Mouse (Mus musculus): ENCODE results near the gene Fgb. TPM values are rescaled to one million over a fixed set of nuclear protein-coding genes. Genes with fewer than 3 reads are reported as not detected.
A peak's percentile ranks its signal among the peaks of the same experiment; 100 is the strongest.

Fgb gene
- not detected in 2 replicates for polyA plus RNA-seq (2012; ENCODE audit: insufficient read depth, insufficient read length, missing spikeins)

DNA sequence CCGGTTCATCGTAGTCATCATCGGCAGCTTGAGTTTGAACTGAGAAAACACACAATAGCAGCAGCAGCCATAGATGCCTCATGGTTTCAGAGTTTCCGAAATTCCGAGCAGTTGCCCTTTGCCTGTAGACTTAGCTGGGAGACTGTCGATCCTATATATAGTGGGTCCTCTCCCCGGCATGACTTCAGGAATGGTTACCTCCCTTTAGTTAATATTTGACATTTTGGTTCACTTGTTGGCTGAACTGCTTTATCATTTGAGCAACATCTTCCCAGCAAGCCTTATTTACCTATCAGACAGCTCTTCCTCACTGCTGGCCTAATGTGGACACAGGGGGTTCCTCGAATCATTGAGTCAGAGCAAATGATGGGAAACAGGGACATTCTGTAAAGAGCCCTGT lies at the start of gene Fgb:
Fgb (minus strand) TSS at position 184 of the 400 bp plus-strand sequence.
- no peak for TF ChIP-seq POLR2A (IDR thresholded peaks at IDR 0.05; ENCODE audit: borderline replicate concordance, low read depth, low read length)
- no peak for TF ChIP-seq CTCF (IDR thresholded peaks at IDR 0.05; ENCODE audit: low read depth, low read length)
- Histone ChIP-seq H3K4me3 (ENCODE audit: insufficient read depth, low read length) (no peak within 1 kb of the TSS), H3K4me1 (ENCODE audit: control insufficient read depth, insufficient read depth, low read length) (peaks cover 2% of the 10 kb centered on the region; the same call in 1 of the 2 replicates), H3K27ac (ENCODE audit: insufficient read depth, low read depth, low read length) (no peak within 1 kb of the TSS)

DNA sequence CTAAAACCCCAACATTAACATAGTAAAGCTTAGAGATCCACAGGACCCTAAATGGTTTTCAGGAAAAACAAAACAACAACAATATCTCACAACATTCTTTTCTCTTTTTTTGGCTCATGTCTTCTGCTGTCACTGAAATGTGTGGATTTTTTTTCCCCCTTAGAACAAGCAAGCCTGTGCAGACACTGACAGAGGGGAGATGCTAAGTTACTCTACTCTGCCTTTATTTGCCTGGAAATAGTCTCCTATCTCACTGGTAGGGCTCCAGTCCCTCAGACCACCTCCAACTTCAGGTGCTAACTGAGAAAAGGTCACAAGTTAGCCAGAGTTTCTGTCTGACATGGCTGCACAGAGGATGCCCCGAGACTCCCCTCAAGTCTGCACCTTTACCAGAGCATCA lies 49.5 kb upstream of the Fgb start:
- Histone ChIP-seq H3K4me3 (ENCODE audit: insufficient read depth, low read length) (no peak overlapping the region), H3K4me1 (ENCODE audit: control insufficient read depth, insufficient read depth, low read length) (no peaks in the 10 kb centered on the region), H3K27ac (ENCODE audit: insufficient read depth, low read depth, low read length) (no peak overlapping the region)
- TF ChIP-seq POLR2A (IDR thresholded peaks at IDR 0.05; ENCODE audit: borderline replicate concordance, low read depth, low read length), result no peak

DNA sequence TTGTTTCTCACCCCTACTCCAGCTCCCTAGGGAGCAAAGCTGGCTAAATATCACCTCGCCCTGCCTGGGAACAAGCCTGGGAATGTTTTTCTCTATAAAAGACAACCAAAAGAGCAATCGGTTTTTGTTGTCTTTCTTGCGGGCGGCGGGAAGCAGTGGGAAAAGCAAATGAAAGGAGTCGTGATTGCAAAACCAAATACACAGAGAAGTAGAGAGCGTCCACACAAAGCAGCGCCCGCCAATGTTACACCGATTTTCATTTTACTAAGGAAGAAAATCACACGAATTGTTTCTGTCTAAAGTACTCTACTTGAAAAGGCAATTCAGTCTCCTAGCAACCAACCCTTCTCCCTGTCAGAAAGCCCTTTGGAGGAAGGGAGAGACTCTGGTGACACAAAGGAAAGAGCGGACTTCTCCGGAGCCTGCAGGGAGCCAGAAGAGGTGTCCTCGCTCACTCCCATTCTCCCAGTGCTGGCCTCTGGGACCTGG lies 48.9 kb upstream of the Fgb start:
- no peak for TF ChIP-seq POLR2A (IDR thresholded peaks at IDR 0.05; ENCODE audit: borderline replicate concordance, low read depth, low read length)
- no peak for TF ChIP-seq CTCF (IDR thresholded peaks at IDR 0.05; ENCODE audit: low read depth, low read length)
- Histone ChIP-seq H3K27ac (ENCODE audit: insufficient read depth, low read depth, low read length) (no peak overlapping the region), H3K4me1 (ENCODE audit: control insufficient read depth, insufficient read depth, low read length) (no peaks in the 10 kb centered on the region), H3K4me3 (ENCODE audit: insufficient read depth, low read length) (no peak overlapping the region)

DNA sequence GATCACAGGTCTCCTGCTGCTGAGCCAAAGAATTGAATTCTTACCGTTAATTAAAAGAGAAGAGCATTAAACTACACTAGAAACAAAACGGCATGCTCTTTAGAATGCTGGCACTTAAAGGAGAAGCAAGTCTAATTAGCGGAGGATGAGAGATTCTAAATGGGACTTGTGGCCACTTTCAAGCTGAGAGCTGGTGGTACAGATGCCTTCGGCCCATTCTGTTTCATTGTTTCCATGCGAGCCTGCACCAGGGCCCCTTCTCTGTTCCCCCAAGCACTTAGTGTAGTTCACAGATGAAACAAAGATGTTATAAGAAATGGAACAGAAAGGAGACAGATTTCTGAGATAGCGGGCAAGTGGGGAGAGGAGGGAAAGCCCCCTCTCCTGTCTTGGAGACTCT lies 47.9 kb upstream of the Fgb start:
- no peak overlapping the region for H3K4me3 ChIP-seq (ENCODE audit: insufficient read depth, low read length)
- H3K4me1 ChIP-seq (ENCODE audit: control insufficient read depth, insufficient read depth, low read length), result no peaks in the 10 kb centered on the region
- H3K27ac ChIP-seq (ENCODE audit: insufficient read depth, low read depth, low read length), result no peak overlapping the region
- no peak for TF ChIP-seq POLR2A (IDR thresholded peaks at IDR 0.05; ENCODE audit: borderline replicate concordance, low read depth, low read length)

DNA sequence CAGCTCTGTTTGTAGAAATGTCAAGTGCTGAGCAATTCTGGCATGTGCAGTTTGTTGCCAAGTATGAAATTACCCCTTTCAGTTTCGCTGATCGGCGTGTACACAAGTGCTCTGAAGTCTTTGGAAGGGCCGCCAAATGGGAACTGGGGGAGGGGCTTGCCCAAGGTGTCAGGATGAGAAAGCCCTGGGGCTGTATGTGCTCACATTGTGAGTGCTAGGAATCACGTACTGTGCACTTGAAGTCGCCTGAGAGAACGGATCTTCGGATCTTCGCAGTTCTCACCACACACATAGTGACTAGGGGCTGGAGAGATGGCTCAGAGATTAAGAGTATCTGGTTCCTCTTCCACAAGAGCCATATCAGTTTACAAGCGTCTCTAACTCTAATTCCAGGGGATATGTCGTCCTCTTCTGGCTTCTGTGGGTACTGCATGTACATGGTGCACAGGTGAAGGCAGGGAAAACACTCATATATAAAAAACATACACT lies 30.9 kb upstream of the Fgb start:
- Histone ChIP-seq H3K4me3 (ENCODE audit: insufficient read depth, low read length) (peak overlapping the region; percentile 54), H3K4me1 (ENCODE audit: control insufficient read depth, insufficient read depth, low read length) (no peaks in the 10 kb centered on the region), H3K27ac (ENCODE audit: insufficient read depth, low read depth, low read length) (no peak overlapping the region)
- no peak for TF ChIP-seq CTCF (IDR thresholded peaks at IDR 0.05; ENCODE audit: low read depth, low read length)
- TF ChIP-seq POLR2A (IDR thresholded peaks at IDR 0.05; ENCODE audit: borderline replicate concordance, low read depth, low read length), result no peak

DNA sequence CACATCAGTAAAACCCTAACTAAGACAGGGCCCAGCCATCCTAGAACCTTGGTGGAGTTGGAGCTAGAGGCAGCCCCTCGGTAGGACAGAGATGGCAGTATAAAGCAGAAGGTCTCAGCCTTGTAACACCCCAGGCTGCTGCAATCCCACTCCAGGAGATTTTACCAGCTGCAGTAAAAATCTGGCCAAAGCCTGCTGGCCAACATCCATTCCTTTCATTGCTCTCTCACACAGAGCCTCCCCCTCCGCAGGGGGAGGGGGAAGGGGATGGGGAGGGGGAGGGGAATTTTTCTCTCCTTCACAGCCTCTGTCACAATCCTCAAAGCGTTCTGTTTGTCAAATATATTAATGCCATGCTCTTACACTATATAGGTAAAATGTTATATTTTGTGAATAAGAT lies 26.9 kb upstream of the Fgb start:
- H3K4me3 ChIP-seq (ENCODE audit: insufficient read depth, low read length), result no peak overlapping the region
- no peaks in the 10 kb centered on the region for H3K4me1 ChIP-seq (ENCODE audit: control insufficient read depth, insufficient read depth, low read length)
- TF ChIP-seq POLR2A (IDR thresholded peaks at IDR 0.05; ENCODE audit: borderline replicate concordance, low read depth, low read length), result no peak

DNA sequence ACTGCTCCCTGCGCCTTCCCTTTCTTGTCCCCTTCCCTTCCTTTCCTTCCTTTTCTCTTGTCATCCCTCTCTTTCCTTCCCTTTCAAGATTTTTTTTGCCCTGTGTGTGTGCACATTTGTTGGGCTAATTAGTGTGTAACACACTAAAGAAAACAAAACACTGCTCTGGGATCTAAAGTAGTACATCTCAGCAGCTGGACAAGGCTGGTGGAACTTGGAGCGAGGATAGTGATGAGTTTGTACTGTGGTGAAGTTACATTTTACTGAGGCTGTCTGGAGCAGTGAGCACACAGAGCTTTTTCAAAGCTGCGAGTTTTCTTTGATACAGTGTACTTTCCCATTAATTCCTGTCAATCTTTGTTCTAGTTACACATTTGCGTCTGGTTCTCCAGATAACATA lies 20.6 kb upstream of the Fgb start:
- no peak for TF ChIP-seq POLR2A (IDR thresholded peaks at IDR 0.05; ENCODE audit: borderline replicate concordance, low read depth, low read length)
- TF ChIP-seq CTCF (IDR thresholded peaks at IDR 0.05; ENCODE audit: low read depth, low read length), result no peak

More for the DNA sequence above, 26.9 kb upstream of the Fgb start:
- no peak overlapping the region for H3K27ac ChIP-seq (ENCODE audit: insufficient read depth, low read depth, low read length)

DNA sequence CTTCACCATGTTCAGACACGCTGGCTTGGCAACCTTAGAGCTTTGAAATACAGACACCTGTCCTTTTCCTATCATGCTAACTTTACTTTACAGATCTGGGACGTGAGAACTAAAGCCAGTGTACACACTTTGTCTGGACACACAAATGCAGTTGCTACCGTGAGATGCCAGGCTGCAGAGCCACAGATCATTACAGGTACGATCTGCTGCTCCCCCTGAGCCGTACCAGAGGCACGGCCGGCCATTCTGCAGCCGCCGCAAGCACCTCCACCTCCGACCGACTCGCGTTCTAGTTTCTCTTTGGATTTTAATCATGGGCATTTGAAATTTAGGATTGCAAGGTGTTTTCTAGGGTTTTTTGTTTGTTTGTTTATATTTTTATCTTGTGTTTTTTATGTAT lies 19.2 kb upstream of the Fgb start:
- TF ChIP-seq POLR2A (IDR thresholded peaks at IDR 0.05; ENCODE audit: borderline replicate concordance, low read depth, low read length), result no peak
- no peak for TF ChIP-seq CTCF (IDR thresholded peaks at IDR 0.05; ENCODE audit: low read depth, low read length)
- H3K27ac ChIP-seq (ENCODE audit: insufficient read depth, low read depth, low read length), result no peak overlapping the region
- H3K4me3 ChIP-seq (ENCODE audit: insufficient read depth, low read length), result no peak overlapping the region
- H3K4me1 ChIP-seq (ENCODE audit: control insufficient read depth, insufficient read depth, low read length), result no peaks in the 10 kb centered on the region

More for the DNA sequence above, 20.6 kb upstream of the Fgb start:
- Histone ChIP-seq H3K4me3 (ENCODE audit: insufficient read depth, low read length) (no peak overlapping the region), H3K4me1 (ENCODE audit: control insufficient read depth, insufficient read depth, low read length) (no peaks in the 10 kb centered on the region), H3K27ac (ENCODE audit: insufficient read depth, low read depth, low read length) (no peak overlapping the region)

DNA sequence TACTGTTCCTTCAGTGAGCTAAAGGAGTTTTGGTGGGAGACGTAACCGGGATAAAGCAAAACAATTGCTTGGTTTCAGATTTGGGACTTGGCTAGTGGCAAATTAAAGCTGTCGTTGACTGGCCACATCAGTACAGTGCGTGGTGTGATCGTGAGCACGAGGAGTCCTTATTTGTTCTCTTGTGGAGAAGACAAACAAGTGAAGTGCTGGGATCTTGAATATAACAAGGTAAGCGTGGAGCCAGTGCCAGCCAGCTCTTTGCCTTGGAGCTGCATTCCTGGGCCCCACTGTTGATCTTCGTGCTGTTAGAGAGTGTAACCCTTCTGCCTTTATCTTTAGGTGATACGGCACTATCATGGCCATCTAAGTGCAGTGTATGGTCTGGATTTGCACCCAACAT lies 18.3 kb upstream of the Fgb start:
- H3K4me1 ChIP-seq (ENCODE audit: control insufficient read depth, insufficient read depth, low read length), result no peaks in the 10 kb centered on the region
- no peak for TF ChIP-seq POLR2A (IDR thresholded peaks at IDR 0.05; ENCODE audit: borderline replicate concordance, low read depth, low read length)
- TF ChIP-seq CTCF (IDR thresholded peaks at IDR 0.05; ENCODE audit: low read depth, low read length), result no peak
- H3K27ac ChIP-seq (ENCODE audit: insufficient read depth, low read depth, low read length), result no peak overlapping the region
- no peak overlapping the region for H3K4me3 ChIP-seq (ENCODE audit: insufficient read depth, low read length)

DNA sequence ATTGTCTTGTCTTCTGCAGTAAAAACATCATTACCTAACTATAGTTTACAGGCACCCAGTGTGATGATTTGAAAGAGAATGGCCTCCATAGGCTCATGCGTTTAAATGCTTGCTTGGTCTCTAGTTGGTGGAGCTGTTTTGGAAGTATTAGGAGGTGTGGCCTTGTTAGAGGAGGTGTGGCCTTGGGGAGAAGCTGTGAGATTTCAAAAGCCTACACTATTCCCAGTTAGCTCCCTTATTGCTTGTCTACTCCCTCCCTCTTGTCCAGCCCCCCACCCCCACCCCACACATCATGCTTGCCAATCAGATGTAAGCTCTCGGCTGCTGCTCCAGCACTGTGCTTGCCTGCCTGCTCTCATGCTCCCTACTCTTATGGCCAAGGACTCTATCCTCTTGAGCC lies 7.4 kb upstream of the Fgb start:
- TF ChIP-seq CTCF (IDR thresholded peaks at IDR 0.05; ENCODE audit: low read depth, low read length) (no peak), POLR2A (IDR thresholded peaks at IDR 0.05; ENCODE audit: borderline replicate concordance, low read depth, low read length) (no peak)
- Histone ChIP-seq H3K4me1 (ENCODE audit: control insufficient read depth, insufficient read depth, low read length) (peaks cover 2% of the 10 kb centered on the region; the same call in 1 of the 2 replicates), H3K4me3 (ENCODE audit: insufficient read depth, low read length) (no peak overlapping the region), H3K27ac (ENCODE audit: insufficient read depth, low read depth, low read length) (no peak overlapping the region)
